Mouse (Mus musculus) ES-E14 (cell line): ENCODE measurements around the gene Cnih4. TPM values are rescaled to one million over a fixed set of nuclear protein-coding genes. Genes with fewer than 3 reads are reported as not detected.
A peak's percentile ranks its signal among the peaks of the same experiment; 100 is the strongest.

Experiments
- DNase-seq: peaks from one replicate; pipeline ENCODE4 v3.0.0-alpha.2; 2013; ENCODE audit warnings: low read depth, low spot score
- H3K27ac ChIP-seq: 2 replicates; pipeline ENCODE4 v1.5.1; 2012; ENCODE audit warnings: low read depth, mild to moderate bottlenecking, low read length, moderate library complexity, mixed read lengths; ENCODE audit not compliant: poor library complexity, insufficient read depth, severe bottlenecking
- H3K36me3 ChIP-seq: 2 replicates; pipeline ENCODE4 v1.6.1; 2012; ENCODE audit warnings: mild to moderate bottlenecking, low read length, moderate library complexity, mixed read lengths; ENCODE audit not compliant: control insufficient read depth, poor library complexity, insufficient read depth, severe bottlenecking
- H3K4me1 ChIP-seq, 2 experiments: fragments of 150-350 bp in 1 of 2; sonication (generic) in 1 of 2; 2 replicates each; pipeline ENCODE4 v1.6.1; 2012; ENCODE audit warnings: low read length in 2 of 2, mild to moderate bottlenecking in 1 of 2, mixed read lengths in 1 of 2; ENCODE audit not compliant: control insufficient read depth in 2 of 2, insufficient read depth in 2 of 2, poor library complexity in 1 of 2
- H3K4me3 ChIP-seq, 2 experiments: fragments of 150-350 bp in 1 of 2; sonication (generic) in 1 of 2; 2 replicates each; pipeline ENCODE4 v1.5.1; 2012; ENCODE audit warnings: low read length in 2 of 2, low read depth in 1 of 2, mild to moderate bottlenecking in 1 of 2, mixed read lengths in 1 of 2; ENCODE audit not compliant: insufficient read depth in 1 of 2, poor library complexity in 1 of 2, severe bottlenecking in 1 of 2
- H3K9ac ChIP-seq: 2 replicates; pipeline ENCODE4 v1.6.1; 2012; ENCODE audit warnings: low read depth, mild to moderate bottlenecking, low read length, mixed read lengths; ENCODE audit not compliant: poor library complexity, insufficient read depth, severe bottlenecking
- H3K9me3 ChIP-seq: fragments of 150-350 bp; sonication (generic); 2 replicates; pipeline ENCODE4 v1.6.1; 2012; ENCODE audit warnings: low read depth, mild to moderate bottlenecking, low read length; ENCODE audit not compliant: control insufficient read depth, insufficient read depth
- CHD2 ChIP-seq: IDR thresholded peaks from 2 replicates; pipeline ENCODE4 v1.6.1; 2014; ENCODE audit warnings: mild to moderate bottlenecking, low read depth, low read length, inconsistent platforms
- HCFC1 ChIP-seq: IDR thresholded peaks from 2 replicates; pipeline ENCODE4 v1.6.1; 2012; ENCODE audit warnings: low read length, inconsistent platforms, borderline replicate concordance; ENCODE audit not compliant: insufficient read depth
- MAFK ChIP-seq: IDR thresholded peaks from 2 replicates; pipeline ENCODE4 v1.6.1; 2014; ENCODE audit warnings: mild to moderate bottlenecking, low read depth, low read length, inconsistent platforms; ENCODE audit not compliant: insufficient read depth
- ZC3H11A ChIP-seq: IDR thresholded peaks from 2 replicates; pipeline ENCODE4 v1.6.1; 2012; ENCODE audit warnings: low read depth, mild to moderate bottlenecking, inconsistent platforms, low read length, borderline replicate concordance
- ZNF384 ChIP-seq: IDR thresholded peaks from 2 replicates; pipeline ENCODE4 v1.6.1; 2012; ENCODE audit warnings: low read depth, low read length, inconsistent platforms
- in situ Hi-C, 2 experiments: fragments of 600-800 bp; cut with MboI; formaldehyde crosslinking; loops; one replicate each; pipeline ENCODE4 v1.15.1; 2025; ENCODE audit warnings: low sequenced_read_pairs in 2 of 2, inconsistent platforms in 1 of 2; ENCODE audit not compliant: unreplicated experiment in 2 of 2
- total RNA-seq: library from RNA; depleted of rRNA; stranded (reverse); fragments of 300-350 nt; gene quantifications from 2 replicates; pipeline ENCODE4 v1.2.3, GENCODE M21; 2012

The Cnih4 gene
- total RNA-seq, 1 experiment, result 101 TPM

- TF ChIP-seq HCFC1 (peak; percentile 95), ZC3H11A (no peak), MAFK (no peak), ZNF384 (no peak)
- H3K9me3 ChIP-seq, result no peaks in the 10 kb centered on the region
- in situ Hi-C loops, result no loop called here
- H3K4me3 ChIP-seq, result peak overlapping the region; percentile 77 to 94
- peak overlapping the region; percentile 26; the same call in 1 of the 2 replicates for H3K27ac ChIP-seq
- H3K36me3 ChIP-seq, result peaks cover 2% of the 10 kb centered on the region; the same call in 1 of the 2 replicates
- H3K4me1 ChIP-seq, result peaks cover 0 to 4% of the 10 kb centered on the region in 2 experiments; a peak in 1 of 4 replicates
- peak; percentile 85 for DNase-seq
- H3K9ac ChIP-seq, result peak overlapping the region; percentile 90
Measured at GRCm38 (mm10) chr1:181150827-181151534, 6.5 kb downstream of the Cnih4 start.

DNA sequence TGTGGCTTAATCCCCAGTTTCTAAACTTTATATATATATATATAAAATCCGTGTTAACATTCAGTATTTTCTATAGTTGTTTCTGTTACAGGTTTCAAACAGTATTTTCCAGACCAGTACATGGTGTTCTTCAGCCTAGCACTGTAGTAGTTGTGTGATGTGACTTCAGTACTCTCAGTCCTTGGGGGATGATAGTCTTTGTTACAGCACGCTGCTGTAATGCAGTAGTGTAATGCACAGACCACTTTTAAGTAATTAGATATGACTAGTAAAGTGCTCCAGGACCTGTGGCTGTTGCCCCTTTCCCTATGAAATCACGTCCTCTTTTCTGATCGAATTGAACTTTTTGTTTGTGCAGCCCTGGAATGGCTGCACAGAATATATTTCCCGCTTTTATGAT, 7.0 kb downstream of the Cnih4 start:
- Histone ChIP-seq H3K36me3 (peaks cover 2% of the 10 kb centered on the region; the same call in 1 of the 2 replicates), H3K9ac (no peak overlapping the region; the same call in 1 of the 2 replicates), H3K27ac (no peak overlapping the region), H3K9me3 (no peaks in the 10 kb centered on the region), H3K4me3 (peak overlapping the region; percentile 77 to 94), H3K4me1 (peaks cover 0 to 4% of the 10 kb centered on the region in 2 experiments; a peak in 1 of 4 replicates)
- in situ Hi-C loops, result no loop called here
- TF ChIP-seq ZNF384 (no peak), HCFC1 (no peak), ZC3H11A (no peak), MAFK (no peak), CHD2 (no peak)
- DNase-seq, result no peak

GRCm38 (mm10) chr1:181167816-181168215, 23.3 kb downstream of the Cnih4 start:
- peaks cover 16% of the 10 kb centered on the region for H3K36me3 ChIP-seq
- DNase-seq, result no peak
- in situ Hi-C loops, result no loop called here

GRCm38 (mm10) chr1:181168377-181168776, 23.9 kb downstream of the Cnih4 start:
- Histone ChIP-seq H3K4me3 (no peak overlapping the region), H3K4me1 (peaks cover 2% of the 10 kb centered on the region in 2 experiments; a peak in 3 of 4 replicates), H3K9me3 (no peaks in the 10 kb centered on the region), H3K9ac (no peak overlapping the region), H3K36me3 (peaks cover 16% of the 10 kb centered on the region), H3K27ac (no peak overlapping the region)
- in situ Hi-C loops, result no loop called here
- no peak for DNase-seq
- TF ChIP-seq HCFC1 (no peak), ZNF384 (no peak), ZC3H11A (no peak), CHD2 (no peak), MAFK (no peak)

More at GRCm38 (mm10) chr1:181167816-181168215, 23.3 kb downstream of the Cnih4 start:
- Histone ChIP-seq H3K9ac (no peak overlapping the region), H3K9me3 (no peaks in the 10 kb centered on the region), H3K4me1 (peaks cover 2 to 5% of the 10 kb centered on the region in 2 experiments; a peak in 3 of 4 replicates), H3K27ac (no peak overlapping the region), H3K4me3 (no peak overlapping the region)
- no peak for TF ChIP-seq CHD2
- no peak for TF ChIP-seq HCFC1
- no peak for TF ChIP-seq MAFK
- no peak for TF ChIP-seq ZNF384
- no peak for TF ChIP-seq ZC3H11A

- no peaks in the 10 kb centered on the region for H3K4me1 ChIP-seq
- H3K27ac ChIP-seq, result no peak overlapping the region
- no peak for DNase-seq
- H3K9me3 ChIP-seq, result no peaks in the 10 kb centered on the region
- in situ Hi-C loops, result no loop called here
- no peak for TF ChIP-seq HCFC1
- TF ChIP-seq ZC3H11A, result no peak
- H3K4me3 ChIP-seq, result no peak overlapping the region
- H3K36me3 ChIP-seq, result peaks cover 15% of the 10 kb centered on the region
- no peak overlapping the region for H3K9ac ChIP-seq
Measured at GRCm38 (mm10) chr1:181170210-181170609, 25.7 kb downstream of the Cnih4 start.
